Mouse (Mus musculus) midbrain, embryonic 16.5 days (tissue): Measurements from ENCODE around the gene Ube2q2. TPM values are rescaled to one million over a fixed set of nuclear protein-coding genes. Genes with fewer than 3 reads are reported as not detected.
"Not testable (repeated sequence)": the region's sequence is repeated elsewhere in the genome, so short reads cannot be mapped to it uniquely, and the experiment has no call there.

Experiments used
- ATAC-seq: fragments of 200-750 bp; cut with Nextera tagmentation; 2 replicates; pipeline ENCODE4 v1.8.0; 2017; ENCODE audit warnings: moderate TSS enrichment
- H3K27ac ChIP-seq: fragments of 300-500 bp; sonication (generic); 2 replicates; pipeline ENCODE4 v1.5.1; 2014; ENCODE audit warnings: mild to moderate bottlenecking, low read length, mixed read lengths
- H3K27me3 ChIP-seq: fragments of 300-500 bp; sonication (generic); 2 replicates; pipeline ENCODE4 v1.6.1; 2014; ENCODE audit warnings: low read depth, low read length, mixed read lengths; ENCODE audit not compliant: control insufficient read depth, insufficient read depth
- H3K36me3 ChIP-seq: fragments of 300-500 bp; sonication (generic); 2 replicates; pipeline ENCODE4 v1.6.1; 2014; ENCODE audit warnings: mild to moderate bottlenecking, low read length, moderate library complexity, mixed read lengths; ENCODE audit not compliant: control insufficient read depth, insufficient read depth
- H3K4me1 ChIP-seq: fragments of 300-500 bp; sonication (generic); 2 replicates; pipeline ENCODE4 v1.6.1; 2014; ENCODE audit warnings: mild to moderate bottlenecking, low read length, mixed read lengths; ENCODE audit not compliant: control insufficient read depth, insufficient read depth
- H3K4me2 ChIP-seq: fragments of 300-500 bp; sonication (generic); 2 replicates; pipeline ENCODE4 v1.6.1; 2014; ENCODE audit warnings: mild to moderate bottlenecking, low read length, mixed read lengths
- H3K4me3 ChIP-seq: fragments of 300-500 bp; sonication (generic); 2 replicates; pipeline ENCODE4 v1.5.1; 2014; ENCODE audit warnings: low read depth, mild to moderate bottlenecking, low read length, moderate library complexity, mixed read lengths
- H3K9ac ChIP-seq: fragments of 300-500 bp; sonication (generic); 2 replicates; pipeline ENCODE4 v1.6.1; 2014; ENCODE audit warnings: low read depth, low read length, mixed read lengths
- H3K9me3 ChIP-seq: fragments of 300-500 bp; sonication (generic); replicated peaks from 2 replicates; pipeline ENCODE4 v1.6.1; 2014; ENCODE audit warnings: mild to moderate bottlenecking, low read length, mixed read lengths; ENCODE audit not compliant: control insufficient read depth, poor library complexity, severe bottlenecking
- WGBS: fragments of 180-500 bp; shearing (Covaris S2); extraction: QIAGEN DNeasy Blood & Tissue Kit; methylation state at CpG from one replicate; pipeline ENCODE4 v1.1.7; 2014; 5-methylcytosine and 5-hydroxymethylcytosine counted together
- polyA plus RNA-seq: library from polyadenylated mRNA; unstranded; fragments of >200 nt; fragmentation: Nextera tagmentation; extraction: Ambion mirVana; gene quantifications from 2 replicates; pipeline ENCODE4 v1.2.1, GENCODE M21; 2015

Gene Ube2q2
- polyA plus RNA-seq, 1 experiment from 2014 or later: 38.1 TPM

GRCm38 (mm10) chr9:55228149-55228548, 79.5 kb downstream of the Ube2q2 start:
- no peak overlapping the region for H3K4me2 ChIP-seq
- H3K4me3 ChIP-seq: no peak overlapping the region
- no peak overlapping the region for H3K9ac ChIP-seq
- no peaks in the 10 kb centered on the region for H3K9me3 ChIP-seq
- 92% methylated on average over 4 of the region's 4 CpGs for WGBS
- H3K27me3 ChIP-seq: no peaks in the 10 kb centered on the region
- ATAC-seq: no peak
- peaks cover 24% of the 10 kb centered on the region for H3K36me3 ChIP-seq
- H3K27ac ChIP-seq: no peak overlapping the region
- peaks cover 2% of the 10 kb centered on the region; the same call in 1 of the 2 replicates for H3K4me1 ChIP-seq

DNA sequence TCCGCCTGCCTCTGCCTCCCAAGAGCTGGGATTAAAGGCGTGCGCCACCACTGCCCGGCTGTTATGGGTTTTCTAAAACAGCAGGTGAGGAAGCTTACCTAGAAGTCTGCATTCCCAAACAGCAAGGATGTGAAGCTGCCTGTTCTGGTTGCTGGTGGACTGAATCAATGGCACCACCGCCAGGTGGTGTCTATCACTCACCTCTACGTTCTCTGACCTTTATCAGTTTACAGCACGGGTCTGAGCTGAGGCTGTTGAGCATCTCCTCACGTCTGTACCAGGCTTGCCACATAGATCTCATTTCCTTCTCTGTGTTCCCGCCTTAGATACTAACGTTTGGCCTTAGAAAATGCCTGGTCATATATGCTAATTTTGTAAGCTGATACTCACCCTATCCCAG, 80.4 kb downstream of the Ube2q2 start:
- no peak overlapping the region for H3K9ac ChIP-seq
- peaks cover 2% of the 10 kb centered on the region; the same call in 1 of the 2 replicates for H3K4me1 ChIP-seq
- ATAC-seq: no peak
- H3K27ac ChIP-seq: no peak overlapping the region
- WGBS: 79% methylated on average over 10 of the region's 10 CpGs
- H3K27me3 ChIP-seq: no peaks in the 10 kb centered on the region
- no peaks in the 10 kb centered on the region for H3K9me3 ChIP-seq
- H3K4me3 ChIP-seq: no peak overlapping the region
- no peak overlapping the region for H3K4me2 ChIP-seq
- H3K36me3 ChIP-seq: peaks cover 16% of the 10 kb centered on the region

GRCm38 (mm10) chr9:55231544-55231943, 82.9 kb downstream of the Ube2q2 start:
- H3K36me3 ChIP-seq: no peaks in the 10 kb centered on the region
- H3K27me3 ChIP-seq: no peaks in the 10 kb centered on the region
- no peak overlapping the region for H3K4me3 ChIP-seq
- H3K27ac ChIP-seq: no peak overlapping the region
- no peak overlapping the region for H3K9ac ChIP-seq
- H3K4me2 ChIP-seq: no peak overlapping the region
- WGBS: 75% methylated on average over 6 of the region's 6 CpGs
- no peaks in the 10 kb centered on the region for H3K4me1 ChIP-seq
- no peak for ATAC-seq
- no peaks in the 10 kb centered on the region for H3K9me3 ChIP-seq

- H3K4me1 ChIP-seq: no peaks in the 10 kb centered on the region
- no peaks in the 10 kb centered on the region for H3K27me3 ChIP-seq
- H3K36me3 ChIP-seq: no peaks in the 10 kb centered on the region
- no peak overlapping the region for H3K27ac ChIP-seq
- 95% methylated on average over 5 of the region's 5 CpGs for WGBS
- no peak overlapping the region for H3K9ac ChIP-seq
- H3K9me3 ChIP-seq: no peaks in the 10 kb centered on the region
- H3K4me2 ChIP-seq: no peak overlapping the region
- no peak overlapping the region for H3K4me3 ChIP-seq
- no peak for ATAC-seq
Observed at GRCm38 (mm10) chr9:55232110-55232509, 83.5 kb downstream of the Ube2q2 start.

DNA sequence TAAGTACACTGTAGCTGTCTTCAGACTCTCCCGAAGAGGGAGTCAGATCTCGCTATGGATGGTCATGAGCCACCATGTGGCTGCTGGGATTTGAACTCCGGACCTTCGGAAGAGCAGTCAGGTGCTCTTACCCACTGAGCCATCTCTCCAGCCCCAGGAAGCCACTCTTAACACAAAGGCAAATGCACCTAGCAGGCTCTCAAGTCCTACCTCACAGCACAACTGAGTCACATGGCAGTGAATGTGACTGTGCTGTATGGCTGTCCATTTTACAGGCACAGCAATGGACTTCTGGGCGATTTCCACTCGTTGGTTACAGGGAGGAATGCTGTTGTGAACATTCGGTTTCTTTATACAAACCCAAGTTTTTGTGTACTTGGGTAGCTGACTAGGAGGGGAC, 83.9 kb downstream of the Ube2q2 start:
- Histone ChIP-seq H3K36me3 (no peaks in the 10 kb centered on the region), H3K4me1 (no peaks in the 10 kb centered on the region), H3K27me3 (no peaks in the 10 kb centered on the region), H3K9me3 (no peaks in the 10 kb centered on the region), H3K4me2 (no peak overlapping the region), H3K4me3 (no peak overlapping the region), H3K9ac (no peak overlapping the region), H3K27ac (no peak overlapping the region)
- 87% methylated on average over 7 of the region's 7 CpGs for WGBS
- no peak for ATAC-seq

GRCm38 (mm10) chr9:55233076-55233475, 84.4 kb downstream of the Ube2q2 start:
- not testable (repeated sequence) for H3K4me1 ChIP-seq, H3K27ac ChIP-seq, H3K27me3 ChIP-seq, H3K4me2 ChIP-seq, H3K9me3 ChIP-seq, H3K4me3 ChIP-seq, ATAC-seq, H3K9ac ChIP-seq, H3K36me3 ChIP-seq
- 70% methylated on average over 11 of the region's 11 CpGs for WGBS

DNA sequence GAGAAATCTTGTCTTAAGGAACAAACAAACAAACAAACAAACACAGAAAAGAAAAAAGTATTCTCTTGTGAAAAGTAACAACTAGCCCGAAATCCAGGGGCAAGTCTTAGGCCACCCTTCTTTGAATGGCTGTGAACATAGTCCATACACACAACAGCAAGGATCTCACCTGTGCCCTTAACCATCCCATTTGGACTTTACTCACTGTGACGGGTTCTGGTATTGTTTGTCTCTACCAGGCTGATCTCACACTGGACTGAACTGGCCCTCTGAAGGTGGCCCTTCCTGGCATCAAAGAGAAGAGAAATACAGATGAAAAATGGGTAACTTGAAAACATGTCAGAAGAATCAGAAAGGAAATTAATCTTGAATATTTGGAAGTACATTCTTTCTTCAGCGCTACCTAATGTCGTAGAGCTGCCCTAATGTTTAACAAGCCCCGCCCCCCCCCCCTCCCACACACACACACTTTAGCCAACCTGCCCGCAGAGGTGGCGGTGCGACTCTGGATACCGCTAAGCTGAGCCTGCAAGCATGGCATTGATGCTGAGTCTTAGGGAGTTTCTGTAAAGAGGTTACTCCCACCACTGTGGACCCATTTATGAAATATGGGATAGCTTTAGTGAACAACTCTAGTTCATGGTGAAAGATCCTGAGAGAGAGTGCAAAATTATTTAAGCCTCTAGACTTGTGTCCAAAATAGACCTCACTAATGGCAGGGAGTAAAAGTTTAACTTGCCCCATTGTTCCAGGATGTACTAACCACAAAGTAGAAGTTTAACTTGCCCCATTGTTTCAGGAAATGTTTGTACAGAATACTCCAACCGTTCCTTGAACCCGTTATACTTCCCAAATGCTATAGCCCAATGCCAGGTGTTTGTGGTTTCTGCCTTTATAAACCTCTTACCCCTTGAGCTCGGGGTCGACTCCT, 87.8 kb downstream of the Ube2q2 start:
- no peak overlapping the region for H3K27ac ChIP-seq
- no peak for ATAC-seq
- whole genome bisulfite sequencing: 76% methylated on average over 13 of the region's 13 CpGs

GRCm38 (mm10) chr9:55240852-55241251, 92.2 kb downstream of the Ube2q2 start:
- ATAC-seq: no peak
- no peak overlapping the region for H3K9ac ChIP-seq
- no peaks in the 10 kb centered on the region for H3K9me3 ChIP-seq
- no peak overlapping the region for H3K4me3 ChIP-seq
- H3K27ac ChIP-seq: no peak overlapping the region
- H3K4me2 ChIP-seq: no peak overlapping the region
- H3K36me3 ChIP-seq: no peaks in the 10 kb centered on the region
- no peaks in the 10 kb centered on the region for H3K27me3 ChIP-seq
- H3K4me1 ChIP-seq: no peaks in the 10 kb centered on the region
- WGBS: 86% methylated on average over 5 of the region's 5 CpGs

More for the DNA sequence above, 87.8 kb downstream of the Ube2q2 start:
- no peak overlapping the region for H3K9ac ChIP-seq
- H3K4me3 ChIP-seq: no peak overlapping the region
- no peak overlapping the region for H3K4me2 ChIP-seq
- no peaks in the 10 kb centered on the region for H3K27me3 ChIP-seq
- no peaks in the 10 kb centered on the region for H3K4me1 ChIP-seq
- no peaks in the 10 kb centered on the region for H3K36me3 ChIP-seq
- no peaks in the 10 kb centered on the region for H3K9me3 ChIP-seq

DNA sequence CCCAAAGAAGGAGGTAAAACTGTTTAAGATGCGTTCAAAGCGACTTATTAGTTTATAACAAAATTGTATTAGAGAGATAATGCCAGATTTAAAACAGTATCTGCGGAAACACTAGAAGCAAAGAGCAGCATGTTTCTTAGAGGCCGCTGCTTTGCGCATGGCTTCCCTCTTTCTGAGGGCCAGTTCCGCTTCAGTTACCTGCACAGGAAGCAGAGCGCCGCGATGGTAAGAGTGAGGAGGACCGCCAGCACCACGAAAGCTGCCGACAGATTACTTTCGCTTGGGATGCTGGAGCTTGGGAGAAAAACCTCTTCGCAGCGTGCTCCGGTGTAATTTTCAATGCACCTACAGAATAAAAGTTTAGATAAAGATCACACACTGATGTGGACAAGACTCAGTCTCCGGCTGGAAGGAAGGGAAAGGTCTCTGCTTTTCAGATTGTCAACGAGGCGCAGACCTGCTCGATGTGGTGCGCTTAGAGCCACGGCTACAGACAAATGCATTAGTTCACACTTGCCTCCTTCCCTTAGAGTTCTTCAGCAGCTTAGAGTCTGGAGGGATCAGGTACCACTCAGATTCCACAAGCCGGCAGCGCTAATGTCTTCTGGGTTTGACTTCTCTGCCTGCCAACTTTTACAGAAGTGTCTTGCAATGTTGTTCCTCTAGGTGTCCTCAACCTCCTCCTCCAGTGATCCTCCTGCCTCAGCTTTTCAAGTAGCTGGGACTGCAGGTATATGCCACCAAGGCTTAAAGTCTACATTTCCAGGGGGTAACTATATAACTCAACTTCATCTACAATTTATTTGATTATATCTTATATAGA, 93.4 kb downstream of the Ube2q2 start:
- Histone ChIP-seq H3K4me3 (peak overlapping the region; percentile 24), H3K27ac (no peak overlapping the region), H3K4me2 (peak overlapping the region; percentile 50), H3K27me3 (no peaks in the 10 kb centered on the region), H3K36me3 (no peaks in the 10 kb centered on the region), H3K9ac (no peak overlapping the region), H3K4me1 (no peaks in the 10 kb centered on the region), H3K9me3 (no peaks in the 10 kb centered on the region)
- ATAC-seq: no peak
- WGBS: 36% methylated on average over 24 of the region's 24 CpGs
